Mouse (Mus musculus) myocyte (in vitro differentiated cells): ENCODE results near the gene Mgrn1. TPM values are rescaled to one million over a fixed set of nuclear protein-coding genes. Genes with fewer than 3 reads are reported as not detected.

Experiments used
- H3K27me3 ChIP-seq: one replicate; pipeline ENCODE4 v1.6.1; 2011; ENCODE audit not compliant: control insufficient read depth, insufficient read depth, insufficient read length
- H3K36me3 ChIP-seq: one replicate; pipeline ENCODE4 v1.6.1; 2011; ENCODE audit not compliant: control insufficient read depth, insufficient read depth
- H3K4me2 ChIP-seq: one replicate; pipeline ENCODE4 v1.6.1; 2011; ENCODE audit warnings: low read depth, control low read depth
- H3K4me3 ChIP-seq: one replicate; pipeline ENCODE4 v1.5.1; 2011; ENCODE audit warnings: mild to moderate bottlenecking, control low read depth, moderate library complexity
- H3K79me2 ChIP-seq: one replicate; pipeline ENCODE4 v1.6.1; 2011; ENCODE audit not compliant: control insufficient read depth, insufficient read depth
- H3ac ChIP-seq: one replicate; pipeline ENCODE4 v1.6.1; 2011; ENCODE audit not compliant: control insufficient read depth, insufficient read length
- CEBPB ChIP-seq: IDR thresholded peaks from 2 replicates; pipeline ENCODE4 v1.6.1; 2011; ENCODE audit warnings: mild to moderate bottlenecking, moderate library complexity; ENCODE audit not compliant: poor library complexity, insufficient read depth, severe bottlenecking
- E2F4 ChIP-seq: IDR thresholded peaks from one replicate; pipeline ENCODE4 v1.6.1; 2011; ENCODE audit warnings: mild to moderate bottlenecking, control low read depth, moderate library complexity; ENCODE audit not compliant: insufficient read depth
- MAX ChIP-seq: IDR thresholded peaks from one replicate; pipeline ENCODE4 v1.6.1; 2011; ENCODE audit warnings: low read depth, mild to moderate bottlenecking, control low read depth
- MYOD1 ChIP-seq, 3 experiments: IDR thresholded peaks; one replicate each; pipeline ENCODE4 v1.6.1; 2011; ENCODE audit warnings: control low read depth in 2 of 3, low read depth in 2 of 3, mild to moderate bottlenecking in 2 of 3, moderate library complexity in 1 of 3; ENCODE audit not compliant: insufficient read length in 2 of 3, control insufficient read depth in 1 of 3
- MYOG ChIP-seq, 3 experiments: IDR thresholded peaks; one replicate each; pipeline ENCODE4 v1.6.1; 2011; ENCODE audit warnings: control low read depth in 2 of 3, low read depth in 2 of 3, mild to moderate bottlenecking in 2 of 3; ENCODE audit not compliant: insufficient read length in 2 of 3, control insufficient read depth in 1 of 3, insufficient read depth in 1 of 3
- POLR2A ChIP-seq: IDR thresholded peaks from one replicate; pipeline ENCODE4 v1.6.1; 2011; ENCODE audit warnings: low read depth, mild to moderate bottlenecking, control low read depth, moderate library complexity; ENCODE audit not compliant: insufficient read length
- POLR2AphosphoS2 ChIP-seq: IDR thresholded peaks from one replicate; pipeline ENCODE4 v1.6.1; 2011; ENCODE audit warnings: low read depth, control low read depth; ENCODE audit not compliant: insufficient read length
- REST ChIP-seq: IDR thresholded peaks from one replicate; pipeline ENCODE4 v1.6.1; 2011; ENCODE audit warnings: mild to moderate bottlenecking, control low read depth, moderate library complexity; ENCODE audit not compliant: insufficient read depth, insufficient read length
- SRF ChIP-seq: IDR thresholded peaks from one replicate; pipeline ENCODE4 v1.6.1; 2011; ENCODE audit warnings: low read depth; ENCODE audit not compliant: control insufficient read depth, insufficient read length
- TCF12 ChIP-seq: IDR thresholded peaks from one replicate; pipeline ENCODE4 v1.6.1; 2011; ENCODE audit warnings: mild to moderate bottlenecking, control low read depth; ENCODE audit not compliant: poor library complexity, insufficient read depth, severe bottlenecking
- TCF3 ChIP-seq: IDR thresholded peaks from one replicate; pipeline ENCODE4 v1.6.1; 2011; ENCODE audit warnings: low read depth, control low read depth; ENCODE audit not compliant: insufficient read length
- USF1 ChIP-seq: IDR thresholded peaks from one replicate; pipeline ENCODE4 v1.6.1; 2011; ENCODE audit warnings: low read depth, mild to moderate bottlenecking, control low read depth, moderate library complexity
- polyA plus RNA-seq: library from polyadenylated mRNA; unstranded; fragments of >200 nt; fragmentation: generic; extraction: Trizol; gene quantifications from one replicate; pipeline ENCODE4 v1.2.1, GENCODE M21; 2012; ENCODE audit warnings: missing spikeins

The Mgrn1 gene
- polyA plus RNA-seq, 1 experiment, result 59.3 TPM

- H3K27me3 ChIP-seq, result no peaks in the 10 kb centered on the region
- peaks cover 6% of the 10 kb centered on the region for H3K79me2 ChIP-seq
- TF ChIP-seq CEBPB (no peak), USF1 (no peak), TCF12 (no peak), POLR2A (no peak), REST (no peak)
- no peak overlapping the region for H3K4me2 ChIP-seq
- H3ac ChIP-seq, result no peak overlapping the region
- peaks cover 5% of the 10 kb centered on the region for H3K36me3 ChIP-seq
- no peak overlapping the region for H3K4me3 ChIP-seq
These were observed 21.9 kb downstream of the Mgrn1 start for GRCm38 (mm10) chr16:4907972-4908371.

GRCm38 (mm10) chr16:4909745-4910144, 23.7 kb downstream of the Mgrn1 start:
- H3K4me3 ChIP-seq, result no peak overlapping the region
- peaks cover 5% of the 10 kb centered on the region for H3K79me2 ChIP-seq
- no peak overlapping the region for H3K4me2 ChIP-seq
- no peak overlapping the region for H3ac ChIP-seq
- H3K27me3 ChIP-seq, result no peaks in the 10 kb centered on the region
- no peak for TF ChIP-seq MYOD1 (IDR thresholded peaks at IDR 0.05; ENCODE audit: control insufficient read depth in 1 of 3, insufficient read length in 2 of 3, low read depth in 2 of 3)
- no peak for TF ChIP-seq USF1
- TF ChIP-seq MAX, result no peak
- no peak for TF ChIP-seq TCF3
- no peak for TF ChIP-seq POLR2A
- no peak for TF ChIP-seq REST
- no peak for TF ChIP-seq MYOG (IDR thresholded peaks at IDR 0.05; ENCODE audit: control insufficient read depth in 1 of 3, insufficient read depth in 1 of 3, insufficient read length in 2 of 3, low read depth in 2 of 3)
- H3K36me3 ChIP-seq, result peaks cover 11% of the 10 kb centered on the region

- peaks cover 11% of the 10 kb centered on the region for H3K36me3 ChIP-seq
- TF ChIP-seq TCF12 (no peak), E2F4 (no peak), REST (no peak), MAX (no peak), TCF3 (no peak), MYOG (IDR thresholded peaks at IDR 0.05; ENCODE audit: control insufficient read depth in 1 of 3, insufficient read depth in 1 of 3, insufficient read length in 2 of 3, low read depth in 2 of 3) (no peak), CEBPB (no peak), USF1 (no peak), MYOD1 (IDR thresholded peaks at IDR 0.05; ENCODE audit: control insufficient read depth in 1 of 3, insufficient read length in 2 of 3, low read depth in 2 of 3) (no peak)
- H3ac ChIP-seq, result no peak overlapping the region
- H3K79me2 ChIP-seq, result no peaks in the 10 kb centered on the region
- no peak overlapping the region for H3K4me3 ChIP-seq
- H3K27me3 ChIP-seq, result no peaks in the 10 kb centered on the region
- H3K4me2 ChIP-seq, result no peak overlapping the region
These were observed 24.7 kb downstream of the Mgrn1 start for GRCm38 (mm10) chr16:4910758-4911157.

GRCm38 (mm10) chr16:4912074-4912648, 26.1 kb downstream of the Mgrn1 start:
- H3K36me3 ChIP-seq, result peaks cover 11% of the 10 kb centered on the region
- peak overlapping the region; percentile 64 for H3K4me2 ChIP-seq
- no peak overlapping the region for H3ac ChIP-seq
- TF ChIP-seq TCF3 (no peak), REST (no peak), POLR2AphosphoS2 (no peak), E2F4 (no peak), MYOG (IDR thresholded peaks at IDR 0.05; ENCODE audit: control insufficient read depth in 1 of 3, insufficient read depth in 1 of 3, insufficient read length in 2 of 3, low read depth in 2 of 3) (no peak), POLR2A (no peak), TCF12 (no peak), MAX (no peak), USF1 (no peak), MYOD1 (IDR thresholded peaks at IDR 0.05; ENCODE audit: control insufficient read depth in 1 of 3, insufficient read length in 2 of 3, low read depth in 2 of 3) (no peak), SRF (no peak), CEBPB (no peak)
- H3K4me3 ChIP-seq, result no peak overlapping the region
- H3K27me3 ChIP-seq, result no peaks in the 10 kb centered on the region
- no peaks in the 10 kb centered on the region for H3K79me2 ChIP-seq

GRCm38 (mm10) chr16:4912907-4913782, 27.1 kb downstream of the Mgrn1 start:
- Histone ChIP-seq H3K27me3 (no peaks in the 10 kb centered on the region), H3ac (peak overlapping the region; percentile 11), H3K36me3 (peaks cover 14% of the 10 kb centered on the region), H3K4me2 (peak overlapping the region; percentile 64), H3K4me3 (no peak overlapping the region), H3K79me2 (no peaks in the 10 kb centered on the region)
- TF ChIP-seq POLR2A, result no peak
- TF ChIP-seq CEBPB, result 0 out of 2 replicates have a peak, but pooled peaks have one; percentile 0
